Mouse (Mus musculus) megakaryocyte, embryonic 14.5 days (primary cell): Measurements from ENCODE around the gene Traip. TPM values are rescaled to one million over a fixed set of nuclear protein-coding genes. Genes with fewer than 3 reads are reported as not detected.

Experiments used
- H3K27me3 ChIP-seq: replicated peaks from 2 replicates; pipeline ENCODE3; 2012; ENCODE audit warnings: inconsistent platforms
- H3K36me3 ChIP-seq: replicated peaks from 2 replicates; pipeline ENCODE3; 2012; ENCODE audit warnings: low read length, inconsistent platforms, mixed read lengths
- H3K4me1 ChIP-seq: 2 replicates; pipeline ENCODE4 v1.6.1; 2012; ENCODE audit warnings: inconsistent platforms
- H3K4me3 ChIP-seq: replicated peaks from 2 replicates; pipeline ENCODE3; 2012; ENCODE audit warnings: moderate library complexity, mild to moderate bottlenecking, inconsistent platforms
- H3K9me3 ChIP-seq: 2 replicates; pipeline ENCODE4 v1.6.1; 2012; ENCODE audit warnings: inconsistent platforms
- FLI1 ChIP-seq: IDR thresholded peaks from 2 replicates; pipeline ENCODE4 v1.6.1; 2012; ENCODE audit warnings: low read length, inconsistent platforms, mixed read lengths
- GATA1 ChIP-seq: IDR thresholded peaks from 3 replicates; pipeline ENCODE4 v1.6.1; 2012; ENCODE audit warnings: mixed read lengths, low read length, inconsistent platforms, borderline replicate concordance
- polyA plus RNA-seq: library from polyadenylated mRNA; stranded (reverse); fragments of >175 nt; gene quantifications from 2 replicates; pipeline ENCODE4 v1.2.3, GENCODE M21; 2012; ENCODE audit warnings: low replicate concordance; ENCODE audit not compliant: insufficient read depth

Gene Traip
- polyA plus RNA-seq, 1 experiment: 1.0 TPM

DNA sequence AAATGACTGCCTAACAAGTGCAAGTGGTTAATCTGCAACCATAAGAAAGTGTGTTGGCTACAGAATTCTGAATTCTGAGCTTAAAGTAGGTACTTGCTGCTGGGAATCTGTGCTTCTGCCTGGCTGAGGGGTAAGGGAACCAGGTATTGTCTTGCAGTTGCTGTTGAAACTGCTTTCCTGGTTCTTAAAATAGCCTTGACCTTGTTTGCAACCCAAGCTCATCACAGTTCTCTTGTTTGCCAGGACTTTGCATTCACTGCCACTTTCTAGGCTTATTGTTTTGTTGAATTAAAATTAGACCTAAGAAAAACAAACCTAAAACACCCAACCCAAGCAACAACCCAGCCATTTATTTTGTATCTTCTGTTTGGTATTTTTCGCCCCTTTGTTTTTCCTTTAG, 70.8 kb downstream of the Traip start:
- no peaks in the 10 kb centered on the region for H3K27me3 ChIP-seq
- no peak overlapping the region for H3K4me3 ChIP-seq
- H3K4me1 ChIP-seq: peaks cover 34% of the 10 kb centered on the region
- peaks cover 66% of the 10 kb centered on the region for H3K36me3 ChIP-seq
- H3K9me3 ChIP-seq: no peaks in the 10 kb centered on the region
- TF ChIP-seq GATA1 (no peak), FLI1 (no peak)

Other genes starting within 250 kb of the Traip start
- not detected in 2 replicates for gene Sema3f, start 239.7 kb upstream of the Traip start, polyA plus RNA-seq
- gene Rbm5, start 179.1 kb upstream of the Traip start, polyA plus RNA-seq: 3.9 and 7.6 TPM in 2 replicates
- 12.7 and 14.7 TPM in 2 replicates for gene Rbm6, start 76.9 kb upstream of the Traip start, polyA plus RNA-seq
- 19.6 and 23.6 TPM in 2 replicates for gene Mon1a, start 62.0 kb upstream of the Traip start, polyA plus RNA-seq
- gene Mst1r, start 43.3 kb upstream of the Traip start, polyA plus RNA-seq: 0.23 TPM in 1 of 2 replicates, not detected in the other
- not detected in 2 replicates for gene Actl11, start 21.7 kb upstream of the Traip start, polyA plus RNA-seq
- not detected in 2 replicates for gene Camkv, start 14.5 kb upstream of the Traip start, polyA plus RNA-seq
- 78.9 and 91.5 TPM in 2 replicates for gene Uba7, start 25.4 kb downstream of the Traip start, polyA plus RNA-seq
- gene Gm20661, start 32.9 kb downstream of the Traip start, polyA plus RNA-seq: 2.7 TPM in 1 of 2 replicates, not detected in the other
- gene Inka1, start 35.7 kb downstream of the Traip start, polyA plus RNA-seq: 270 and 880 TPM in 2 replicates
- gene Cdhr4, start 42.4 kb downstream of the Traip start, polyA plus RNA-seq: 9.9 and 23.4 TPM in 2 replicates
- 3.2 and 5.8 TPM in 2 replicates for gene Gm20662, start 46.2 kb downstream of the Traip start, polyA plus RNA-seq
- gene Ip6k1, start 52.4 kb downstream of the Traip start, polyA plus RNA-seq: 26.3 and 26.7 TPM in 2 replicates
- 2.6 and 30.7 TPM in 2 replicates for gene Gmppb, start 99.1 kb downstream of the Traip start, polyA plus RNA-seq
- 0.65 and 1.0 TPM in 2 replicates for gene Amigo3, start 103.0 kb downstream of the Traip start, polyA plus RNA-seq
- gene Mst1, start 130.3 kb downstream of the Traip start, polyA plus RNA-seq: 0.17 TPM in 1 of 2 replicates, not detected in the other
- 51.9 and 73.7 TPM in 2 replicates for gene Rnf123, start 133.2 kb downstream of the Traip start, polyA plus RNA-seq
- gene Apeh, start 144.5 kb downstream of the Traip start, polyA plus RNA-seq: 13.0 and 26.5 TPM in 2 replicates
- gene Bsn, start 240.2 kb downstream of the Traip start, polyA plus RNA-seq: 0.26 and 0.83 TPM in 2 replicates